In the genomic region with DNA sequence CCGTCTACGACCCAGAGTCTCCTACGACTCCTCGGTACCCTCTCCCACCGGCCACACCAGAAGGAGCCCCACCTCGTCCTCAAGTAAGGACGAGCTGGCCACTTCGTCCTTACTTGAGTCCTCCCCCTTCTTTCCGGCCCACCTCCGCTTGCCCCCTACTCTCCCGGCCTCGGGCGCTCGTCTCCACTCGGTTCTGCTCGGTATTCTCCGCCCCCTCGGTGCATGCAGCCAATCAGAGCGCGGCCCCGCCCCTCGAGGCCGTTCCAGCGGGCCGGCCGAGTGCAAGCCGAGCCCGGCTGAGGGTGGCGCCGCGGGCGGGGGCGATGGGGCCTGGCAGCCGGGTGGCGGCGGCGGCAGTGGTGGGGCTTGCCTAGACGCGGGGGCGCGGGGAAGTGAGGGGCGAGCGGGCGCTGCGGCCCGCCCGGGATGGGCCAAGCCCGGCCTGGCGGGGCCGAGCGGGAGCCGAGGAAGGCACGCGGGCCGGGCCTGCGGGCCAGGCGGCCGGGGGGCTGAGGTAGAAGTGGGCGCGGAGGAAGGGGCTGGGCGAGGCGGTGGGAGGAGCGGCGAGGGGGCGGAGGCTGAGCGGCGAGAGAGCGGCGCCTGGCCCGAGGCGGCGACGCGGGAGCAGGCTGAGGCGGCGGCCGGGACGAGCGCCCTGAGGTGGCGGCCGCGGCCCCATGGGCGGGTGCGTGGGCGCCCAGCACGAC, we compare ENCODE assay signal across 8 mouse cellular contexts. TPM values are rescaled to one million over a fixed set of nuclear protein-coding genes. Genes with fewer than 3 reads are reported as not detected.
A peak's percentile ranks its signal among the peaks of the same experiment; 100 is the strongest.
DNase-seq lines count a peak whose midpoint lies in the region; ATAC-seq lines count a peak whose summit lies in the region.

TSS of gene Ubtd2 (plus strand) at position 571 of the 707 bp plus-strand sequence.

- no peak within 1 kb of the TSS for H3K27ac ChIP-seq in brown adipose tissue, adult 24 weeks (replicated peaks; ENCODE audit: low read depth, low read length)
- H3K27ac ChIP-seq in heart, embryonic 14.5 days (replicated peaks in 1 of 2; ENCODE audit: control insufficient read depth in 1 of 2, insufficient read depth in 1 of 2, low read depth in 2 of 2, low read length in 2 of 2) = peak within 1 kb of the TSS; percentile 91 to 97
- peak within 1 kb of the TSS; percentile 78 for H3K27ac ChIP-seq in liver, embryonic 13.5 days
- H3K27ac ChIP-seq in stomach, embryonic 16.5 days (ENCODE audit: low read length) = peak within 1 kb of the TSS; percentile 97

- peak within 1 kb of the TSS; percentile 94 for H3K9ac ChIP-seq in heart, embryonic 14.5 days (ENCODE audit: low read length)
- H3K9ac ChIP-seq in liver, embryonic 13.5 days = peak within 1 kb of the TSS; percentile 85
- peak within 1 kb of the TSS; percentile 96 for H3K9ac ChIP-seq in stomach, embryonic 16.5 days (ENCODE audit: low read length)

- ATAC-seq in heart, embryonic 14.5 days (ENCODE audit: insufficient number of reproducible peaks, insufficient read depth, low FRiP score, low read depth) = peak; percentile 95
- peak; percentile 96 for ATAC-seq in liver, embryonic 13.5 days (ENCODE audit: low read depth)
- peak; percentile 98 for ATAC-seq in stomach, embryonic 16.5 days (ENCODE audit: insufficient read depth, low FRiP score)

- no peaks in the 10 kb centered on the region for H3K27me3 ChIP-seq in heart, embryonic 14.5 days (ENCODE audit: control insufficient read depth, insufficient read depth, low read length)
- peaks cover 34% of the 10 kb centered on the region for H3K27me3 ChIP-seq in liver, embryonic 13.5 days
- no peaks in the 10 kb centered on the region for H3K27me3 ChIP-seq in stomach, embryonic 16.5 days (ENCODE audit: control insufficient read depth, insufficient read depth, low read length)

- peak; percentile 96 for DNase-seq in CD4-positive, CD25-positive, alpha-beta regulatory T cell, adult 2 months (ENCODE audit: low read depth, low spot score)
- DNase-seq in fibroblast of lung, adult 2 months (ENCODE audit: low read depth) = peak; percentile 68
- DNase-seq in kidney, postnatal 14 days = peak; percentile 98
- DNase-seq in liver, embryonic 13.5 days = peak; percentile 94
- peak; percentile 98 for DNase-seq in neural tube, embryonic 10.5 days (ENCODE audit: extremely low spot score, low spot score)

- WGBS in heart, embryonic 14.5 days = under 1% methylated on average over 81 of the region's 86 CpGs
- under 1% methylated on average over 77 of the region's 86 CpGs for WGBS in liver, embryonic 13.5 days (ENCODE audit: insufficient replicate concordance)
- WGBS in stomach, embryonic 16.5 days = under 1% methylated on average over 80 of the region's 86 CpGs

- H3K4me2 ChIP-seq in heart, embryonic 14.5 days (ENCODE audit: low read length) = peak within 1 kb of the TSS; percentile 94
- H3K4me2 ChIP-seq in liver, embryonic 13.5 days = peak within 1 kb of the TSS; percentile 99
- peak within 1 kb of the TSS; percentile 87 for H3K4me2 ChIP-seq in stomach, embryonic 16.5 days (ENCODE audit: low read depth, low read length)

- peak within 1 kb of the TSS; percentile 90 for H3K4me3 ChIP-seq in brown adipose tissue, adult 24 weeks (ENCODE audit: insufficient read depth, low read depth, low read length)
- H3K4me3 ChIP-seq in heart, embryonic 14.5 days (ENCODE audit: control insufficient read depth in 1 of 2, insufficient read depth in 1 of 2, low read depth in 1 of 2, low read length in 2 of 2) = peak within 1 kb of the TSS; percentile 94 to 95
- peak within 1 kb of the TSS; percentile 82 for H3K4me3 ChIP-seq in liver, embryonic 13.5 days (replicated peaks)
- peak within 1 kb of the TSS; percentile 98 for H3K4me3 ChIP-seq in stomach, embryonic 16.5 days (replicated peaks; ENCODE audit: low read length)

- H3K4me1 ChIP-seq in brown adipose tissue, adult 24 weeks (ENCODE audit: control insufficient read depth, insufficient read depth, insufficient read length, low read length) = no peaks in the 10 kb centered on the region
- peaks cover 2 to 10% of the 10 kb centered on the region in 2 experiments; a peak in 3 of 4 replicates for H3K4me1 ChIP-seq in heart, embryonic 14.5 days (ENCODE audit: control insufficient read depth in 2 of 2, insufficient read depth in 2 of 2, low read length in 2 of 2)
- H3K4me1 ChIP-seq in liver, embryonic 13.5 days (replicated peaks) = peaks cover 27% of the 10 kb centered on the region
- H3K4me1 ChIP-seq in stomach, embryonic 16.5 days (ENCODE audit: control insufficient read depth, insufficient read depth, low read length) = 0 out of 2 replicates have a peak, but pooled peaks cover 2% of the 10 kb centered on the region

- no peaks in the 10 kb centered on the region for H3K36me3 ChIP-seq in heart, embryonic 14.5 days (ENCODE audit: control insufficient read depth, insufficient read depth, low read length)
- no peaks in the 10 kb centered on the region for H3K36me3 ChIP-seq in liver, embryonic 13.5 days
- H3K36me3 ChIP-seq in stomach, embryonic 16.5 days (ENCODE audit: control insufficient read depth, insufficient read depth, low read length) = no peaks in the 10 kb centered on the region

- H3K9me3 ChIP-seq in heart, embryonic 14.5 days (ENCODE audit: control insufficient read depth, low read length) = no peaks in the 10 kb centered on the region
- H3K9me3 ChIP-seq in liver, embryonic 13.5 days (replicated peaks) = no peaks in the 10 kb centered on the region
- H3K9me3 ChIP-seq in stomach, embryonic 16.5 days (replicated peaks; ENCODE audit: control insufficient read depth, low read length) = no peaks in the 10 kb centered on the region

RNA-seq across cellular contexts. Expression of gene Ubtd2, which starts in this region (rescaled TPM):
- polyA plus RNA-seq in brown adipose tissue, adult 24 weeks (2012; ENCODE audit: insufficient read depth, insufficient read length, missing spikeins) = 2.6 and 2.7 TPM in 2 replicates
- 30.2 and 32.4 TPM in 2 replicates for polyA plus RNA-seq in heart, embryonic 14.5 days (2014; fragmentation: Nextera tagmentation; extraction: Ambion mirVana)
- polyA plus RNA-seq in liver, embryonic 13.5 days (2015; fragmentation: Nextera tagmentation; extraction: Ambion mirVana) = 5.1 and 5.9 TPM in 2 replicates
- polyA plus RNA-seq in stomach, embryonic 16.5 days (2015; fragmentation: Nextera tagmentation; extraction: Ambion mirVana) = 39.2 and 40.3 TPM in 2 replicates
